Mouse (Mus musculus) hindbrain, embryonic 10.5 days (tissue): Measurements from ENCODE around the gene Plekho2. TPM values are rescaled to one million over a fixed set of nuclear protein-coding genes. Genes with fewer than 3 reads are reported as not detected.

Source experiments
- DNase-seq: peaks from one replicate; pipeline ENCODE4 v3.0.0-alpha.2; 2017; ENCODE audit warnings: low spot score
- H3K27ac ChIP-seq: fragments of 300-500 bp; sonication (generic); 2 replicates; pipeline ENCODE4 v1.5.1; 2016; ENCODE audit warnings: mild to moderate bottlenecking, moderate library complexity
- H3K27me3 ChIP-seq: fragments of 300-500 bp; sonication (generic); 2 replicates; pipeline ENCODE4 v1.6.1; 2016; ENCODE audit warnings: mild to moderate bottlenecking; ENCODE audit not compliant: poor library complexity, insufficient read depth, severe bottlenecking
- H3K36me3 ChIP-seq: fragments of 300-500 bp; sonication (generic); 2 replicates; pipeline ENCODE4 v1.6.1; 2016; ENCODE audit warnings: mild to moderate bottlenecking, moderate library complexity
- H3K4me1 ChIP-seq: fragments of 300-500 bp; sonication (generic); replicated peaks from 2 replicates; pipeline ENCODE4 v1.6.1; 2016; ENCODE audit warnings: mild to moderate bottlenecking
- H3K4me3 ChIP-seq: fragments of 300-500 bp; sonication (generic); 2 replicates; pipeline ENCODE4 v1.5.1; 2016; ENCODE audit warnings: mild to moderate bottlenecking, moderate library complexity
- H3K9me3 ChIP-seq: fragments of 300-500 bp; sonication (generic); 2 replicates; pipeline ENCODE4 v1.6.1; 2016; ENCODE audit warnings: mild to moderate bottlenecking, moderate library complexity
- WGBS: fragments of 180-500 bp; shearing (Covaris S2); methylation state at CpG from one replicate; pipeline ENCODE4 v1.1.7; 2016; 5-methylcytosine and 5-hydroxymethylcytosine counted together
- polyA plus RNA-seq: library from polyadenylated mRNA; unstranded; fragments of >200 nt; fragmentation: Nextera tagmentation; extraction: Ambion mirVana; gene quantifications from 2 replicates; pipeline ENCODE4 v1.2.1, GENCODE M21; 2016

The Plekho2 gene
- polyA plus RNA-seq, 1 experiment from 2014 or later: 15.2 TPM

- no peak for DNase-seq
- peaks cover 5% of the 10 kb centered on the region for H3K9me3 ChIP-seq
- H3K36me3 ChIP-seq: no peaks in the 10 kb centered on the region
- no peak overlapping the region for H3K4me3 ChIP-seq
- 0 out of 2 replicates have a peak overlapping the region, but pooled peaks have one; percentile 17 for H3K27ac ChIP-seq
- H3K4me1 ChIP-seq: 0 out of 2 replicates have a peak, but pooled peaks cover 4% of the 10 kb centered on the region
- 77% methylated on average over 5 of the region's 5 CpGs for WGBS
- H3K27me3 ChIP-seq: no peaks in the 10 kb centered on the region
Measured at GRCm38 (mm10) chr9:65531283-65531682, 48.6 kb downstream of the Plekho2 start.

- no peak overlapping the region for H3K27ac ChIP-seq
- no peak overlapping the region for H3K4me3 ChIP-seq
- no peak for DNase-seq
- H3K9me3 ChIP-seq: peaks cover 5% of the 10 kb centered on the region
- 0 out of 2 replicates have a peak, but pooled peaks cover 3% of the 10 kb centered on the region for H3K4me1 ChIP-seq
- H3K27me3 ChIP-seq: no peaks in the 10 kb centered on the region
- WGBS: 62% methylated on average over 8 of the region's 8 CpGs
- H3K36me3 ChIP-seq: no peaks in the 10 kb centered on the region
Measured at GRCm38 (mm10) chr9:65529659-65530058, 50.2 kb downstream of the Plekho2 start.

GRCm38 (mm10) chr9:65528417-65529038 is 51.3 kb downstream of the Plekho2 start:
- H3K27ac ChIP-seq: no peak overlapping the region
- H3K27me3 ChIP-seq: no peaks in the 10 kb centered on the region
- WGBS: 84% methylated on average over 6 of the region's 6 CpGs
- H3K4me3 ChIP-seq: no peak overlapping the region
- no peaks in the 10 kb centered on the region for H3K9me3 ChIP-seq
- no peaks in the 10 kb centered on the region for H3K36me3 ChIP-seq
- peaks cover 12% of the 10 kb centered on the region for H3K4me1 ChIP-seq
- no peak for DNase-seq

- H3K9me3 ChIP-seq: no peaks in the 10 kb centered on the region
- peaks cover 18% of the 10 kb centered on the region for H3K4me1 ChIP-seq
- no peak overlapping the region for H3K4me3 ChIP-seq
- no peaks in the 10 kb centered on the region for H3K36me3 ChIP-seq
- DNase-seq: no peak
- H3K27me3 ChIP-seq: peaks cover 9% of the 10 kb centered on the region
- H3K27ac ChIP-seq: no peak overlapping the region
- WGBS: 77% methylated on average over 10 of the region's 10 CpGs
Measured at GRCm38 (mm10) chr9:65525445-65526195, 54.2 kb downstream of the Plekho2 start.

GRCm38 (mm10) chr9:65523611-65524364 is 56.1 kb downstream of the Plekho2 start:
- Histone ChIP-seq H3K27ac (no peak overlapping the region), H3K4me3 (no peak overlapping the region), H3K9me3 (no peaks in the 10 kb centered on the region), H3K27me3 (peaks cover 22% of the 10 kb centered on the region), H3K36me3 (no peaks in the 10 kb centered on the region), H3K4me1 (peaks cover 32% of the 10 kb centered on the region)
- WGBS: 23% methylated on average over 14 of the region's 14 CpGs
- peak; percentile 82 for DNase-seq

GRCm38 (mm10) chr9:65520505-65520876 is 59.3 kb downstream of the Plekho2 start:
- H3K4me3 ChIP-seq: peak overlapping the region; percentile 47

GRCm38 (mm10) chr9:65519807-65520504 is 59.9 kb downstream of the Plekho2 start, which contains the start of gene Ankdd1a:
Gene Ankdd1a (minus strand): TSS chr9:65520193.
- Histone ChIP-seq H3K27me3 (peaks cover 22% of the 10 kb centered on the region), H3K27ac (peak within 1 kb of the TSS; percentile 59), H3K4me3 (peak within 1 kb of the TSS; percentile 47), H3K9me3 (no peaks in the 10 kb centered on the region), H3K4me1 (peaks cover 38% of the 10 kb centered on the region), H3K36me3 (no peaks in the 10 kb centered on the region)
- WGBS: 8% methylated on average over 24 of the region's 25 CpGs
- DNase-seq: peak; percentile 52

More at GRCm38 (mm10) chr9:65520505-65520876, 59.3 kb downstream of the Plekho2 start:
- H3K27me3 ChIP-seq: peaks cover 22% of the 10 kb centered on the region
- no peaks in the 10 kb centered on the region for H3K9me3 ChIP-seq
- no peak overlapping the region; the same call in 1 of the 2 replicates for H3K27ac ChIP-seq
- 18% methylated on average over 11 of the region's 11 CpGs for WGBS
- H3K36me3 ChIP-seq: no peaks in the 10 kb centered on the region
- DNase-seq: no peak
- peaks cover 32% of the 10 kb centered on the region for H3K4me1 ChIP-seq

GRCm38 (mm10) chr9:65514851-65515261 is 65.0 kb downstream of the Plekho2 start:
- Histone ChIP-seq H3K4me1 (peaks cover 37% of the 10 kb centered on the region), H3K9me3 (no peaks in the 10 kb centered on the region), H3K4me3 (no peak overlapping the region), H3K27me3 (0 out of 2 replicates have a peak, but pooled peaks cover 6% of the 10 kb centered on the region), H3K27ac (peak overlapping the region; percentile 72), H3K36me3 (no peaks in the 10 kb centered on the region)
- 58% methylated on average over 3 of the region's 3 CpGs for WGBS
- peak; percentile 25 for DNase-seq

GRCm38 (mm10) chr9:65514431-65514830 is 65.4 kb downstream of the Plekho2 start:
- no peaks in the 10 kb centered on the region for H3K36me3 ChIP-seq
- no peak overlapping the region for H3K4me3 ChIP-seq
- peaks cover 33% of the 10 kb centered on the region for H3K4me1 ChIP-seq
- H3K27ac ChIP-seq: peak overlapping the region; percentile 72
- no peaks in the 10 kb centered on the region for H3K9me3 ChIP-seq
- 0 out of 2 replicates have a peak, but pooled peaks cover 3% of the 10 kb centered on the region for H3K27me3 ChIP-seq
- WGBS: 72% methylated on average over 8 of the region's 8 CpGs
- no peak for DNase-seq

GRCm38 (mm10) chr9:65512520-65512919 is 67.3 kb downstream of the Plekho2 start:
- H3K4me3 ChIP-seq: no peak overlapping the region
- no peak for DNase-seq
- no peaks in the 10 kb centered on the region for H3K36me3 ChIP-seq
- H3K27me3 ChIP-seq: no peaks in the 10 kb centered on the region
- no peaks in the 10 kb centered on the region for H3K9me3 ChIP-seq
- peaks cover 30% of the 10 kb centered on the region for H3K4me1 ChIP-seq
- 93% methylated on average over 3 of the region's 3 CpGs for WGBS
- H3K27ac ChIP-seq: no peak overlapping the region

- H3K36me3 ChIP-seq: no peaks in the 10 kb centered on the region
- no peak for DNase-seq
- H3K4me3 ChIP-seq: no peak overlapping the region
- 83% methylated on average over 7 of the region's 7 CpGs for WGBS
- no peak overlapping the region for H3K27ac ChIP-seq
- no peaks in the 10 kb centered on the region for H3K9me3 ChIP-seq
- H3K27me3 ChIP-seq: no peaks in the 10 kb centered on the region
- peaks cover 13% of the 10 kb centered on the region; the same call in 1 of the 2 replicates for H3K4me1 ChIP-seq
Measured at GRCm38 (mm10) chr9:65508449-65508848, 71.4 kb downstream of the Plekho2 start.
